Mouse (Mus musculus): ENCODE measurements at regions not wholly inside any gene's neighbourhood (a gene's known extent, or its start where the extent isn't known, plus 50 kb on each side); places are given as distances from the start of the nearest gene placed in this dataset.

DNA sequence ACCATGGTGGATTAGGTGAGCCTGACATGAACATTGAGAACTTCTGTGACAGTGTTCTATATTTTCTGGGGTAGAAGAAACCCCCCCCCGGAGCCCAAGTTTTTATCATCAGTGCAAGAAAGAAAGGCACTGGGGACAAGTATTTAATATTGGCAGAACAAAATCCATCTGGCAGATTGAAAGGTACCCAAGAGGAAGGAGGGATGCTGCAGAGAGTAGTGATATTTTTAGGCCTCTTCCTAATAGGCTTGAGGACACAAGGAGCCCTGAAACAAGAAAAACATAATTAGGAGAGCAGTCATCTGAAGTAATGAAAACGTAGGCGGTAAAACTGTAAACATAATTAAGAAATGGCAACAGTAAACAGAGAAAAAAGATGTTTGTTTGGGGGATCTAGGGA, 271.0 kb downstream of the Triml1 start:
- Histone ChIP-seq H3K9ac (replicated peaks; ENCODE audit: low read length) (no peak overlapping the region), H3K4me3 (replicated peaks; ENCODE audit: low read depth, low read length) (no peak overlapping the region), H3K4me1 (ENCODE audit: control insufficient read depth, insufficient read depth, low read length) (no peaks in the 10 kb centered on the region), H3K27ac (replicated peaks; ENCODE audit: low read depth, low read length) (no peak overlapping the region), H3K4me2 (ENCODE audit: low read length) (no peak overlapping the region), H3K9me3 (ENCODE audit: control insufficient read depth, low read length) (no peaks in the 10 kb centered on the region), H3K27me3 (ENCODE audit: control insufficient read depth, insufficient read depth, low read length) (no peaks in the 10 kb centered on the region), H3K36me3 (ENCODE audit: control insufficient read depth, insufficient read depth, low read length) (no peaks in the 10 kb centered on the region)
- DNase-seq: no peak
- no peak for ATAC-seq (ENCODE audit: low FRiP score, low TSS enrichment)
- 86% methylated on average over 3 of the region's 3 CpGs for WGBS
